Mouse (Mus musculus) CD8-positive naive resting alpha-beta T cell, adult 2 months (primary cell): ENCODE data around the gene Tet2.

Experiments
- DNase-seq, 2 experiments: peaks; one replicate each; pipeline ENCODE4 v3.0.0; 2022; ENCODE audit warnings: low read depth in 2 of 2, low spot score in 2 of 2

Gene Tet2

GRCm38 (mm10) chr3:133459174-133459573, 85.8 kb downstream of the Tet2 start:
- no peak for DNase-seq

- DNase-seq = no peak
Observed at GRCm38 (mm10) chr3:133453896-133454295, 91.0 kb downstream of the Tet2 start.

- DNase-seq = no peak
Observed at GRCm38 (mm10) chr3:133436919-133437320, 108.0 kb downstream of the Tet2 start.

GRCm38 (mm10) chr3:133436279-133436860, 108.6 kb downstream of the Tet2 start:
- DNase-seq = no peak

- DNase-seq = no peak
Observed at GRCm38 (mm10) chr3:133435774-133436148, 109.2 kb downstream of the Tet2 start.

- no peak for DNase-seq
Observed at GRCm38 (mm10) chr3:133435141-133435773, 109.7 kb downstream of the Tet2 start.

GRCm38 (mm10) chr3:133429394-133430173, 115.4 kb downstream of the Tet2 start:
- DNase-seq = no peak

GRCm38 (mm10) chr3:133428003-133428402, 116.9 kb downstream of the Tet2 start:
- no peak for DNase-seq

- no peak for DNase-seq
Observed at GRCm38 (mm10) chr3:133423073-133423472, 121.9 kb downstream of the Tet2 start.

- no peak for DNase-seq
Observed at GRCm38 (mm10) chr3:133414747-133415146, 130.2 kb downstream of the Tet2 start.
